Mouse (Mus musculus): Measurements from ENCODE around the gene Fbp1.
A peak's percentile ranks its signal among the peaks of the same experiment; 100 is the strongest.
"Not testable (repeated sequence)": the region's sequence is repeated elsewhere in the genome, so short reads cannot be mapped to it uniquely, and the experiment has no call there.

Gene Fbp1

DNA sequence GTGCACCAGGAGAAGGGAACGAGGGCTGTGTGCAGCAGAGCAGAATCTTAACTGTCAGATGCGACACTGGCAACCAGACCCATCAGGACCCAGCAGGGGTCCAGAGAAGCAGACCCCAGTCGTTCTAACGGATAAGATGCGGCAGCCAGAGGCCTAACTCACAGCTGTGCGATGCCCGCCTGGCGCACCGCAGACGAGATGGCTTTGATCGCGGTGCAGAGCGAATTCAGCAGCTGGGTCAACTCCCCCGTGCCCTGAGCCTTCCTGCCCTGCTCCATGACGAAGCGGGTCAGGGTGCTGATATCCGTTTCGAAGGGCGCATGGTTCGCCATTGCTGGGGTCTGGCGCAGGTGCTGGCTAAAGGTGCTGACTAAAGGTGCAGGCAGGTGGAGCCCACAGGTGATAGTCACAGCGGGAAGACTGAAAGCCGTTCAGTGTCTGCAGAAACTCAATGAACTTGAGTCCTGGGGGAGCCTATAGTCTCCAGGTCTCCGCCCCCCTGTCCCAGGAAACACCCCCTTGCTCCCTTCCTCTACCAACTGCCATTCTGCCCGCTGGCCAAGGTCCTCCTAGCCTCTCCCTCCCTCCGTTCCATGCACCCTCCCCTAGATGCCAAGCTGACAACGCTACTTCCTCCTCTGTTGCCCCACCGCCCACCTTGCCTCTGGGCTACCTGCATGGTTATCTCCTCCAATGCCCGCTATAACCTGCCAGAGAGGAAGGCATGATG lies at the start of gene Fbp1:
TSS of gene Fbp1 (minus strand) at position 571 of the 730 bp plus-strand sequence.
- no peak for DNase-seq (ENCODE audit: low spot score in 2 of 2)

DNA sequence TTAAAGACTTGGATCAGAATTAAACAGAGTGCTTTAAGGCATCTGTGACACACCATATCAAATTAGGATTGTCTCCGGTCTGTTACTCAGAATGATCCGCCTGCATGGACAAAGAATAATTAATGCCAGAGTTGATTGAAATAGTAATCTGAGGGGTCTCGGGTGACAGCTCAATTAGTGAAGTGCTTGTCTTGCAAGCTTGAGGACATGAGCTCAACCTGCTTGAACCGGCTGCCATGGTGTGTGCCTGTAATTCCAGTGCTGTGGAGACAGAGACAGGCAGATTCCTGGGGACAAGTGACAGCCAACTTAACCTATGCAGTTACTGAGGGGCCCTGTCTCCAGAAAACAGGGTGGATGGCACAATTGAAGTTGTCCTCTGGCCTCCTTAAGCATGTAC lies 44.4 kb upstream of the Fbp1 start:
- no peak for DNase-seq (ENCODE audit: low spot score in 2 of 2)

DNA sequence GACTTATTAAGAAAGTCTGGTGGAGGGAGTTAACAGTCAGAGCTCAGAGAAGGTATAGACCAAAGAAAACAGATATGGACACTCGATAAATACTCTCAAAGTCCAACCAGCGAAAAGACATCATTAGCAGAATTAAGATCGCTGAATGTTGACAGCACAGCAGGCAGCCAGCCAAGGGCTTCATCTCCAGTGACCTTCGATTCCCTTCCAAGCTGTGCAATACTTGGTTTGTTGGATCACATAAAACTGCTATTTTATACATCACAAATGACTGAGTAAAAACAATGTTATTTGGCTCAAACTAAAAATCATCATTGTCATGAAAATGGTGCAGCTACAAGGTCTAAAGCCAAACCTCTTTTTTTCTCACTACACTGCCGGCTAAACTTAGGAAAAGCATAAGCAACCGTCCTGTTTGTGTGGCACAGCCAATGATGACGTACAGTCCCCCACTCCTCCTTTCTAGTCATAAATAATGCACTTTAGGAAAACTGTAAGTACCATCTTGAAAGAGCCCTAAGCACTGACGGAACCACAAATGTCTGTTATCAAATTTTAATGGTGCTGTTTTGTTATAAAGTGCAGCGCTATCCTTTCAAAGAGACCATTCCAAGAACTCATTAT lies 41.8 kb upstream of the Fbp1 start:
- no peak for DNase-seq (ENCODE audit: low spot score in 2 of 2)

DNA sequence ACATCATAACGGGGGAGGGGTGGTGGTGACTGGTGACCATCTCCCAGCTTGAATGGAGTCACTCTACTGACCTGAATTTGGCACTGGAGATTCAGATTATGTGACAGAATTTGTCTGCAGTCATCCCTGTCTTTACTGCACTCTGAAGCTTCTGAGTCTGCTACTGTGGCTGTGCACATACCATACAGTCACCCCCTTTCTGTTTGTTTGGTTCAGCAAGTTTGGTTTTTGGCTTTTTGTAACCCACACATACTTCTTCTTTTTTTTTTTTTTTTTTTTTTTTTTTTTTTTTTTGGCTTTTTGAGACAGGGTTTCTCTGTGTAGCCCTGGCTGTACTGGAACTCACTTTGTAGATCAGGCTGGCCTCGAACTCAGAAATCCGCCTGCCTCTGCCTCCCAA lies 41.1 kb upstream of the Fbp1 start:
- DNase-seq (ENCODE audit: low spot score in 2 of 2): not testable (repeated sequence)

DNA sequence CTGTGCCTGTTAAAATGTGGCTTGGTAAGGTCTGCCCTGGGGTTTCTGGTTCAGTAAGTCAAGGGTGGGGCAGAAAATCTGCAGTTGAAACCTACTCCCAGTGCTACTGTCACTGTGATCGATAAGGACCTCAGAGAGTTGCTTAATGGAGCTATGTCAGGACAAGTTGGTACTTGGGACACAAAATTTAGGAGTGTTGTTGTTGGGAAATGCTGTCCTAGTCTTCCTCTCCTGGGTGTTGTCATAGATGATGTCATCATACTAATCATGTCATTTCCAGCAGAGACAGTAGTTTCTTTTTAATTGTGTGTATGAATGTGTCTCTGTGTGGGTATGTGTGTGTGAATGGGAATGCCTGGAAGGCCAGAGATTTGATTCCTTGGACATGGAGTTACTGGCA lies 39.4 kb upstream of the Fbp1 start:
- no peak for DNase-seq (ENCODE audit: low spot score in 2 of 2)

DNA sequence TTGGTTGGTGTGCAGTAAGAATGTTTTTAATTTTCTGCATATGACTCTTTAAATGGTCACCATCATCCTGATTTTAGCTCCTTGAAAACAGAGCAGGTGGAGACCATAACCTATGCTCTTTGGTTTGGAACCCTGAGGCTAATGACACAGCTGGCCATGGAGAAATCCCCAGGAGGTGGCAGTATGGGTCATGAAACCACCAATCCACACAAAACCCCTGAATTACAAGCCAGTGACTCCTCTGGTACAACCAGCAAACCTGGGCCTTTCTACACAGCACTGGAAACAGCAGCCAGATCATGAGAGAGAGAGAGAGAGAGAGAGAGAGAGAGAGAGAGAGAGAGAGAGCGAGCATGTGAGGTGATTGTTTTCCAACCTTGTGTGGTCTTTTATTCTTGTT lies 38.4 kb upstream of the Fbp1 start:
- peak in 1 of 2 experiments; percentile 10 for DNase-seq (ENCODE audit: low spot score in 2 of 2)

DNA sequence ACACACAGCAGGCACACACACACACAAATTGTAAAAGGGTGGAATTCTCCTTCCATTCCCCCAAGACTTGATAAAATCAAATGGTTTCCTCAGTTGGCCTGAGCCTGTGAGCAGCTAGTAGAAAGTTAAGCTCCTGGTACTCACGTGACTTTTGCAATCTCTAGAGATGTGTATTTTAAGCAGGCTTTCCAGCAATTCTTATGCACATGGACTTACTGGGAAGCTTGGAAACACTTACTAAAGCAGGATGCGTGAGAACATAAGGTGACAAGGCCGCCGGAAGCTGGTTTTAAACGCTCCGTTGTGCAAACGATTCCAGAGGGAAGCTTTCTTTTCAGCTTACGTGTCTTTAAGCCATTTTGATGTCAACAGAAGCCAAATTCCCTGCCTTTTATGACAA lies 35.1 kb upstream of the Fbp1 start:
- DNase-seq (ENCODE audit: low spot score in 2 of 2): no peak

DNA sequence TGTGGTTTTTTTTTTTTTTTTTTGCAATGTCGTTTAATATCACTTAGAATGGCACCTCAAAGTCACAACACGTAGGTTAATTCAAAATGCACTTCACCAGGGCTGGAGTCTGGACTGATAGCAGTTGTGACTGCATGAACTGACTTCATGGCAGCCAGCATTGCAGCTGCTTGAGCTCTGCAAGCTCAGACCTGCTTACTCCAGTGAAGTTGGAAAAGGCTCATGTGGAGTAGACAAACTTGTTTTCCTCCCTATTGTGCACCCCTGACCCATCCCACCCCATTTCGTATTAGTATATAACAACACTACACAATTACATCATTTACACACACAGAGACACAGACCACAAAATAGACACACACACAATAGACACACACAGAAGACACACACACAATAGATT lies 34.6 kb upstream of the Fbp1 start:
- DNase-seq (ENCODE audit: low spot score in 2 of 2): no peak

DNA sequence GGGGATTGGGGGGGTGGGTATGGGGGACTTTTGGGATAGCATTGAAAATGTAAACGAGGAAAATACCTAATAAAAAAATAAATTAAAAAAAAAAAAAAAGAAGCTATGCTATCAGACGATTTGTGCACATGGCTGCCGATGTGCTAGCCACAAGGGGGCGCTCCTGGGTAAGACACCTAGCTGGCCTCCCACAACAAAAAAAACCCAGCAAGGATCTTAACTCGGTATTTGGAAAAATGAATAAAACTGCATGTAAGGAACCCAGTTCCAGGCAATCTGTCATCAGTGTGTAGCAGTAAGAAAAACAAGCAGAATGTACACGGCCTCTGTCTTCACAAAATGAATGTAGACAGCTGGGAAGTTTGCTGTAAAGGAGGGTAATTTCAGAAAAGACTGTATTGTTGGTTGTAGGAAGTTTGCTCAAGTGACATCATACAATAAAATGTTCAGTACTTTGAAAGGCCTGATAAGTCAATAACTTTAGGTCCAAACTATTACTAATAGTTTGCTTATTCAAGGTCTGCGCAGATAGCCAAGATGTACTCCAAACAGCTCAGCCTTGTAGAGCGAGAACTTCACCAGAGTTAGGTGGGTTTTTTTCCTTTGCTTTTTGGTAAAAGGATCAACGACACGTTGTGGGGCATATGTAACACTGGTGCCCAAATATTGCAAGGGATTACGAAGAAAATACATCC lies 31.7 kb upstream of the Fbp1 start:
- DNase-seq (ENCODE audit: low spot score in 2 of 2): peak; percentile 29 to 62

DNA sequence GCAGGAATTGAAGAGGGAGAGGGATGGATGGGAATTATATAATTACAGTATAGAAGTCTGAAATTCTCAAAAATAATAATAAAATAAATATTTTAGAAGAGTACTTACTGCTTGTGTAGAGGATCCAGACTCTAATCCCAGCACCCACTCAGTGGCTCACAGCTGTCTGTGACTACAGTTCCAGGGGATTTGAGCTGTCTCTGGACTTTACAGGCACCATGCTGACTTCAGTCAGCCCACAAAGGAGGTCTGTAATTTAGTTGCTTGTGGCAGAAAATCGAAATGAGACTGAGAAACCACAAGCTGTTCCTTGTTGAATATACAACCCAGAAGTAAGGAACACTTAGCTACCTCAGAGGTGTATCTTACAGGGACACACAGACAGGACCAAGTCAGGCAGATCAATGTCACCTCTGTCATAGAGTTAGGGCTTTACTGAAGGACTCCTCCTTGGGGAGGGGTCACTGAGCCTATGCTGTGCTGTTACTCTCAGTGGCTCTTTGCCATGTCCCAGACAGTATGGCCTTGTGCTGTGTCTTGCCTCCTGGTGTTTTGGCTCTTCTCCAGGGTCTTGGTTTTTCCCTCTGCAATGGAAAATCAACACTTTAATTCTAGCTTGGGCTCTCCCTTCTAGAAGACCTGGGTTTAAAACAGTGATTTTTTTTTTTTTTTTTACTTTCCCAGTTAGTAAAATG lies 29.5 kb upstream of the Fbp1 start:
- no peak for DNase-seq (ENCODE audit: low spot score in 2 of 2)

DNA sequence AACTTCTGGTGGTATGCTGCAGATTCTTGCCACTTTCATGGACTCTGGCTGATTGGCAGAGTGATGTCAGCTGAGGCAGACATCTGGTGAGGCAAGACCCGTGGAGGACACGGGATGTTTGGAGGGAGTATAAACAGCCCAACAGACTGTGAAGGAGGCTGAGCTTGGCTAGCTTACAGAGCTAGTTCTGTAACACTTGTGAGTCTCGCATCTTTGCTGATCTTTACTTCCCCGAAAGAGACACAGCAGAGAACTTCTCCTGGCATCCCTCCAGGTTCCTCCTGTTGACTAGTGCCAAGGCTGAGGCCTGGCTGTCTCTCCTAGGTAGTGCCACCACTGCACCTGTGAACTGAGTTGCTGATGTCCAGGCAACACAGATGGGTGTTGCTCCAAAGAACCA lies 28.6 kb upstream of the Fbp1 start:
- DNase-seq (ENCODE audit: low spot score in 2 of 2): no peak

DNA sequence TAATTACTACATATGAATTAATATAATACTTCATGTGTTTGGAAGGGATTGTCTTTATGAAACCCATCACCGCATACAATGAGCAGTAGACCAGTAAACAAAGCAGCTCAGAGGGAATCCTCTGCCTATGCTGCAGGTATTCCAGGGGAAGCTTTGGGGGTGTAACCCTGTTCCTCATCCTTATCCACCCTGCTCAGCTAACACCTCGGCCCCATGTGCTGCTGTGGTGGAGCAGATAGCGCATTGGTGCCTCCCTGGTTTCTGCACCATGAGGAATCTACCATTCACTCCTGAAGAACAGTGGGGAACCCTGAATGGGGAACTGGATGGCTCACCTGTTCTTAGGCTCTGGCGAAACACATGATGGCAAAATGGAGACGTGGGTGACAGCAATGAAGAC lies 23.5 kb upstream of the Fbp1 start:
- no peak for DNase-seq (ENCODE audit: low spot score in 2 of 2)

DNA sequence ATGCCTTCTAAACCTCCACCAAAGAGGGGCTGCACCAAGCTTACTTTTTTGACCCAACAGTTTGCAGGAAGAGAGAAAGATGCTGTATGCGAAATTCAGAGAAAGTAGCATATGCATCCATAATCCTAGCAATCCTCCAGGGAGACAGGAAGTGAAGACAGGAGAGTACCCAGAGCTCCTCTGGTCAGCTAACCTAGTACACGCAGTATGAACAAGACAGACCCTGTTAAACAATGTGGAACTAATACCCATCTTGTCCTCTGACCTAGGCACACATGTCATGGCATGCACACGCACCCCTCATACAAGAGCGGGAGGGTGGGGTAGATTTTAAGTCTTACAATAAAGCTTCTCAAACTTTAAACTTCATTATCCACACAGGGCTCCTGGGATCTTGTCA lies 22.1 kb upstream of the Fbp1 start:
- DNase-seq (ENCODE audit: low spot score in 2 of 2): no peak

DNA sequence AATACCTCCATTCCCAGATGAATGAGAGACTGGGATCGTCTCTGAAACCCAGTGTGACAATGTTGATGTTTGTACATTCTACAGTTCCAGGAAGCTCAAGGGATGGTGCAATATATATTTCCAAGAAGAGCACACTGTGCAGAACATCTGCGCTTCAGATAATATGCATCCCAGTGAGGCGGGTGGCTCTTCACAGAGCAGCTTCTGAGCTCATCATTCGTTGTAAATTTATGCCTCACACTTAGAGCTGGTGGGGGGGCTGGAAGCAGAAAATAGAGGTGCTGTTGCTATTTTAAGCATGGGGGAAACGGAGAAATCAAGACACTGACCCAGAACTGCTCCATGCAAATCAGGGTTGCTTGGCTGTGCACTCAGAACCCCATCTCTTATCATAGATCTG lies 21.7 kb upstream of the Fbp1 start:
- DNase-seq (ENCODE audit: low spot score in 2 of 2): no peak

DNA sequence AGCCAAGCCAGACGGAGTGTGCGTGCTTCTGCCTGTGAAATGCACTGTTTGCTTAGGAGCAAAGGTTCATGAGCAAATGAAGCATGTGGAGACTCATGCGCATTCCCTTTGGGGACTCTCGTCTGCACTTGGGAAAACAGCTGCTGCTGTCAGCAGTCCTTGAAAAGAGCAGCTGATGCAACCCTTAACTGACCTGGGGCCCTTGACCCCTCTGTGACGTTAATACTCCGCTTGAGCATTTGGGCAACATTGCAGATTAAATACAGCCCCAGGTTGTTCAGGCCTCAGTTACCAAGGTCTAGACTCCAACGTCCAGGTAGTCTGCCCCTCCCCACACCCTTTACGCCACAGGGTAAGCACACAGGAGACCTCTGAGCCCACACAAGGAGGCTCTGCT lies 20.1 kb upstream of the Fbp1 start:
- DNase-seq (ENCODE audit: low spot score in 2 of 2): no peak

DNA sequence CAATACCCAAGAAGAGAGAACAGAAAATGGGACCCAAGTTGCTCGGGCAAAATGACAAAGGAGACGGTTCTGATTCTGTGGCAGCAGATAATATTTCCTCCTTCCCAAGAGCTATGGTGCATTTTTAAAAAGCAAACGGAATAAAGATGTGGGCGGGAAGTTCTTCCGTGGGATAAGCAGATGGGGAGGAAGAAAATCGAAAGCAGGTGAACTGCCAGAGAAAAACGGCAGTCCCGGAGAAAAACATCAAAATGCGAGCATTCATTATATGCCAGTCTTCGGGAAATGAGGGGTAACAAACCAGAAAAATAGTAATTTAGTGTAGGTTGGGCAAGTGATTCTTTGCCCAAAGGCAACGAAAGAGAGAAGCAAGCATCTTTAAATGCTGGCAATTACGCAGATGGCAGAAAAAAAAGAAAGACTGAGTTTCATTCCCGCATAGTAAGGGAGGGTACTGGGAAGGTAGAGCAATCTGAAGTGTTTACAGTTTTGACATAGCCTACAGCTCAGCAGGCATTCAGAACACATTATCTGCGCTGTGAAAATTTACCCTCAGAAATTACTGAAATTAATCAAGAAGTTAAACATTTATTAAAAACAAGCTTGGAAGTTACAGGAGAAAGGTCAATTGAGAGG lies 19.6 kb upstream of the Fbp1 start:
- no peak for DNase-seq (ENCODE audit: low spot score in 2 of 2)

DNA sequence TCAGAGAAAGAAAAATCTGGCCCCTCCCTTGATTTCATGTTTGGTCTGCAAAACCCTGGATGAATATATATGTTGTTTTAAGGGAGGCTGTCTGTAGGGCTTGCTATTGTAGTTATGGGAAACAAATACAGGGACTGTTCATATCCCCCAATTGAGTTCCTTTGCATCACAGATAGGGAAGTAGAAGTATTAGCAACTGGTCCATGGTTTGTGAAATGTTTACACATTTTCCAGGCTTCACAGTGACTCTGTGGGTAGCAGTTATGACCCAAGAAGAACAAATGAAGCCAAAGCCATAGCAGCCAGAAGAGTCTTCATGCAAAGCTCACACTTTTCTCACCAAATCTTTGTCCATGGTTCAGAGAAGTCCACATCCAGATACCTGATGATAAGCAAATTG lies 13.1 kb upstream of the Fbp1 start:
- no peak for DNase-seq (ENCODE audit: low spot score in 2 of 2)

DNA sequence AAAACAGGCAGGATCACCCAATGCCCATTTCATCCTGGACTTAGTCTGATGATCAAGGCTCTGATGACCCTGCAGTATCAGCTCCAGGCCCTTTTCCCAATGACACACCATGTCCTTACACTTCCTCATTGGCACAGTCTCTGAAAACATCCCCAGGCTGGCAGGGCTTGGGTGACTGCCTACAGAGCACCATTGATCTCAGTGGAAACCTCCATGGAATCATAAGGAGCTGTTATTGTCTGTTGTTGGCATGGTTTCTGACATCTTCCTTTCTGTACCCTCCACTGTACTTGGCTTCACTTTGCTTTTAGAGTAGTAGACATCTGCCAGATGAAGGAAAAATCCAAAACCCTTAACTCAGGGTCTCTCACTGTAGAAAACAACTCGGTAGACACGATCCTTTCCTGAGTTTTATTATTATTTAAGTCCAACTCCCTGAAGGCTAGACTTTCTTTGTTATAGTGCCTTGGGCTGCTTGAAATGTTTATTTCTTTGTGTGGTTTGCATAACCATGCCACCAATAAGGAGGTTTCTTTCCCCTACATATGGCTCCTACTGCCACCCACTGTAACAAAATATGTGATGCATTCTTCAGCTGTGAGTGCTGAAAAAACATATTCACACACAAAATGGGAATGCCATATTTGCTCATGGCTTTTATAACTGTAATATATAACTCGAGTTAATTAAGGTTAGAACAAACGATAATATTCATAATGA lies 10.0 kb upstream of the Fbp1 start:
- no peak for DNase-seq (ENCODE audit: low spot score in 2 of 2)

DNA sequence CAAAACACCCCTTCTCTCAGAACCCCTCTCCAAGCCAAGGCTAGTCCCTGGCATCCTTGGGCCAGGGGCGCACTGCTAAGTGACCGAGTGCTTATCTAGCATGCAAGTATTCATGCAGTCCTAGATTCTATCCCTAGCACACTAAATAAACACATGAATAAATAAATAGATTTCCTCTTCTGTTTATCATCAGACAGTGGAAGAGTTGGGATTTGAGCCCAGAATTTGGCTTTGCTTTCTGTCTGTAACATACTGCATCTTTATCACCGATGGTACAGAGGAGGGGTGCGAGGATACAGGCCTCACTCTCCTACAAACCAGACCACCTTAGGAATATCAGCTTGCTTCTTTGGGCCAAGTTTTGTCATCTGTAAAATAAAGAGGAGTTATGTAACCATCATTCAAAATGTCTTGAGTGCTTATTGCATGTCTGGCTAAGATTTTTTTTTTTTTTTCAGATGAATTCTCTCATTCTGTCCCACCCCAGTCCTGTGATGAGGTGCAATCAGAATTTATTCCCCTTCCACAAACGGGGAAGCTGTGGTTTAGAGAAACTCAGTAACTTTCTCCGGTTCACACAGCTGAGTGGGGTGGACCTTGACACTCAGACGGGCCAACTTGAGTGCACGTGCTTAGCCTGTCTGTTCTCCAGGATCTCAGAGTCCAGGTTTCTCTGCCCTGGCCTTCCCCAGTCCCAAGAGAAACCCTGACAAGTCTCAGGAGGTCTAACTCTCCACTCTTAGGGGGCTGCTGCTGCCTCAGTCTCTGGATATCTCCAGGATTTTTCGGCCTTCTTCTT lies 5.2 kb upstream of the Fbp1 start:
- no peak for DNase-seq (ENCODE audit: low spot score in 2 of 2)

DNA sequence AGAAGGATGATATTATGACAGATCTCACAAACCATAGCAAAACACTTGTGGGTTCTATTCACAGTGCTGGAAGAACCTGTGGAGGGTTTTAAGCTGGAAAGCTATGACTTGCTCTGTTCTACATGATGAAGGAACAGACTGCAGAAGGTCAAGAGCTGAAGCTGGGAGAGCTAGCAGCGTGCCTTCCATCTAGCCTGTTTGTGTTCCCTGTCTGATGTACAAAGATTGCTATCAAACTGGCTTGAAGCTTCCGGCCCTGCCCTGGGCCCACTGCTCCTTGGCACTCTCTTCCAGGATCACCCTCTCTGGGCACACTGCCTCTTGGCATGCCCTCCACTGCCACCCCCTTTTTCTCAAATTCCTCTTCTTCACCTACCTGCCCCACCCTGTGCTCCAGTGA lies 1.2 kb upstream of the Fbp1 start:
- no peak for DNase-seq (ENCODE audit: low spot score in 2 of 2)

DNA sequence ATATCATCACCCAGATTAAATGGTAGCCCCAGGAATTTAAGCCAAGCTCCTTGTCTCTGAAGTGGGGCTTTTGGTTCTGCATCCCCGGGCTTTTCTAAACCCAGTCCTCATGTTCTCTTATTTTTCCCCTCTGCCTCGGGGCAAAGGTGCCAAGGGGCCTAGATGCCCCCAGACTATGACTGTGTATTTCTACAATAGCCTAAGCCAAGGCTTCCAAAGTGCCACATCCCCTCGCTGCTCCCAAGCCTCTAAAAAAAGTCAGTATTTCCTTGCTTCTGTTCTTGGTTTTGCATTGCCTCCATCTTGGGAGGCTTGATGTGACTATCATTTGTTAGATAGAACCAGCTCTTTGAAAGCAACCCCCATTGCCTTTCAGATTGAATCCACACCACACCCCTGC lies 3.5 kb downstream of the Fbp1 start:
- DNase-seq (ENCODE audit: low spot score in 2 of 2): no peak

All from spleen, postnatal 14 days (tissue).